Comparison of ENCODE assay signal across 9 mouse cellular contexts in genomic region chr17:28042299-28042771, GRCm38 (mm10). TPM values are rescaled to one million over a fixed set of nuclear protein-coding genes. Genes with fewer than 3 reads are reported as not detected.
DNase-seq lines count a peak whose midpoint lies in the region; ATAC-seq and TF ChIP-seq lines count a peak whose summit lies in the region.
"Had no signal": no experiment of that assay in that cellular context is flagged by ENCODE, and none has a peak within 500 bp of the region (broad histone marks: within the 10 kb centered on the region; RNA-seq: fewer than 3 reads in every experiment).

No protein-coding gene starts in this region.

- peak; percentile 56 for DNase-seq in gastrocnemius, postnatal 10 days
- no peak for DNase-seq in gastrocnemius, postnatal 14 days
- peak; percentile 54 for DNase-seq in cerebellum, adult 2 months
- peak; percentile 37 to 40 for DNase-seq in frontal cortex, postnatal 25 days (ENCODE audit: low spot score in 2 of 2)
- DNase-seq in left cerebral cortex, postnatal 25 days (ENCODE audit: low spot score in 2 of 2), result peak; percentile 60 to 79
- DNase-seq in adrenal gland, adult 8-10 months, result no peak
- no peak for DNase-seq in spleen, postnatal 4 days (ENCODE audit: low spot score in 2 of 2)

- H3K4me1 ChIP-seq in cerebellum, adult 2 months (ENCODE audit: control insufficient read depth, insufficient read depth, low read length), result peaks cover 44% of the 10 kb centered on the region
- peaks cover 39% of the 10 kb centered on the region for H3K4me1 ChIP-seq in neural tube, embryonic 14.5 days (ENCODE audit: control insufficient read depth, insufficient read depth, low read length)

- peak overlapping the region; percentile 60 for H3K9ac ChIP-seq in neural tube, embryonic 14.5 days (replicated peaks; ENCODE audit: low read depth, low read length)

- ATAC-seq in neural tube, embryonic 14.5 days (ENCODE audit: low read depth), result peak; percentile 87

- 21% methylated on average over 23 of the region's 23 CpGs for WGBS in cerebellum, adult 2 months
- WGBS in neural tube, embryonic 14.5 days, result 15% methylated on average over 23 of the region's 23 CpGs

- TF ChIP-seq CTCF in cerebellum, adult 2 months (IDR thresholded peaks at IDR 0.05; ENCODE audit: borderline replicate concordance, insufficient read depth, low read depth, low read length), result peak; percentile 61

- no peak overlapping the region for H3K4me3 ChIP-seq in cerebellum, adult 2 months (replicated peaks; ENCODE audit: insufficient read depth, low read depth, low read length)
- peak overlapping the region; percentile 25 for H3K4me3 ChIP-seq in neural tube, embryonic 14.5 days (ENCODE audit: low read depth, low read length)
- H3K4me3 ChIP-seq: megakaryocyte, embryonic 14.5 days had no signal

- H3K4me2 ChIP-seq in neural tube, embryonic 14.5 days (ENCODE audit: low read depth, low read length), result peak overlapping the region; percentile 52

- H3K27me3 ChIP-seq in cerebellum, adult 2 months (ENCODE audit: control insufficient read depth, insufficient read depth, low read length), result no peaks in the 10 kb centered on the region
- no peaks in the 10 kb centered on the region for H3K27me3 ChIP-seq in neural tube, embryonic 14.5 days (ENCODE audit: control insufficient read depth, insufficient read depth, low read length)
- H3K27me3 ChIP-seq: megakaryocyte, embryonic 14.5 days had no signal

- no peak for TF ChIP-seq POLR2A in cerebellum, adult 2 months (IDR thresholded peaks at IDR 0.05; ENCODE audit: borderline replicate concordance, insufficient read depth, low read length)

- no peak overlapping the region for H3K27ac ChIP-seq in cerebellum, adult 2 months (ENCODE audit: insufficient read depth, low read length)
- H3K27ac ChIP-seq in neural tube, embryonic 14.5 days (ENCODE audit: low read depth, low read length), result peak overlapping the region; percentile 83

- intact Hi-C loops in gastrocnemius, postnatal 14 days (cut with DNase I; ENCODE audit: low total_unique reads), result loop anchor here (5.0 kb wide), 1 partner anchor 35 kb away; no protein-coding TSS in a partner anchor
- intact Hi-C loops in left cerebral cortex, postnatal 25 days (cut with DNase I), result loop anchor here (5.0 to 10.0 kb wide), 2 partner anchors 35 to 138 kb away; partner anchors contain the start of genes Anks1 and Taf11

- H3K36me3 ChIP-seq in neural tube, embryonic 14.5 days (ENCODE audit: control insufficient read depth, insufficient read depth, low read length), result no peaks in the 10 kb centered on the region

- H3K9me3 ChIP-seq in neural tube, embryonic 14.5 days (ENCODE audit: control insufficient read depth, low read length), result no peaks in the 10 kb centered on the region
- H3K9me3 ChIP-seq: megakaryocyte, embryonic 14.5 days had no signal

RNA-seq across cellular contexts. Expression of gene Tcp11, which starts 38.1 kb away (rescaled TPM):
- not detected for total RNA-seq in gastrocnemius, postnatal 10 days (2021)
- total RNA-seq in gastrocnemius, postnatal 14 days (2021), result not detected
- 0.43 and 0.70 TPM in 2 replicates for polyA plus RNA-seq in cerebellum, adult 2 months (2012; rRNA removed)
- under 1 TPM; 0.80 to 0.99 TPM for total RNA-seq in left cerebral cortex, postnatal 25 days (2021)
- 0.79 and 1.7 TPM in 2 replicates for polyA plus RNA-seq in neural tube, embryonic 14.5 days (2014; fragmentation: Nextera tagmentation; extraction: Ambion mirVana)
- under 1 TPM in 1 of 4 experiments, not detected in 3; 0.46 TPM for total RNA-seq in adrenal gland, adult 8-10 months (2022)

Comparison
In these comparisons a context has a peak if more than half of its experiments do, and no peak if none do; other contexts are left out.
1. DNase-seq: peak in gastrocnemius, postnatal 10 days (single experiment), cerebellum, adult 2 months (2 of 2), frontal cortex, postnatal 25 days (2 of 2) and left cerebral cortex, postnatal 25 days (2 of 2); none in gastrocnemius, postnatal 14 days (single experiment), adrenal gland, adult 8-10 months (single experiment) and spleen, postnatal 4 days (0 of 2).